Mouse (Mus musculus) heart, adult 2 months (tissue): ENCODE measurements around the gene Fto. TPM values are rescaled to one million over a fixed set of nuclear protein-coding genes. Genes with fewer than 3 reads are reported as not detected.

Experiments
- DNase-seq, 2 experiments: peaks; one replicate each; pipeline ENCODE4 v3.0.0; 2021
- H3K27ac ChIP-seq: fragments of 200-600 bp; 2 replicates; pipeline ENCODE4 v1.8.1; 2022
- H3K27me3 ChIP-seq: fragments of 200-500 bp; 2 replicates; pipeline ENCODE4 v1.6.1; 2012; ENCODE audit warnings: mild to moderate bottlenecking, low read length, inconsistent platforms, mixed read lengths; ENCODE audit not compliant: control insufficient read depth, insufficient read depth
- H3K36me3 ChIP-seq: fragments of 200-500 bp; 2 replicates; pipeline ENCODE4 v1.6.1; 2012; ENCODE audit warnings: low read length, inconsistent platforms; ENCODE audit not compliant: control insufficient read depth, insufficient read depth
- H3K4me1 ChIP-seq: fragments of 200-500 bp; 2 replicates; pipeline ENCODE4 v1.6.1; 2011; ENCODE audit warnings: low read length; ENCODE audit not compliant: control insufficient read depth, insufficient read depth
- H3K4me3 ChIP-seq: fragments of 200-600 bp; 2 replicates; pipeline ENCODE4 v1.8.1; 2022
- H3K79me2 ChIP-seq: fragments of 200-500 bp; replicated peaks from 2 replicates; pipeline ENCODE4 v1.6.1; 2012; ENCODE audit warnings: mild to moderate bottlenecking, inconsistent platforms, low read length, moderate library complexity, mixed read lengths; ENCODE audit not compliant: control insufficient read depth, insufficient read depth
- H3K9ac ChIP-seq: fragments of 200-500 bp; 2 replicates; pipeline ENCODE4 v1.6.1; 2012; ENCODE audit warnings: low read depth, mild to moderate bottlenecking, control low read depth, inconsistent platforms, low read length, mixed read lengths
- CTCF ChIP-seq: fragments of 200-600 bp; IDR thresholded peaks from 2 replicates; pipeline ENCODE4 v1.8.1; 2022; ENCODE audit warnings: antibody characterized with exemption, mild to moderate bottlenecking, moderate library complexity
- EP300 ChIP-seq: fragments of 200-500 bp; IDR thresholded peaks from 2 replicates; pipeline ENCODE4 v1.6.1; 2011; ENCODE audit warnings: low read depth, low read length, control low read depth; ENCODE audit not compliant: insufficient read depth
- POLR2A ChIP-seq: fragments of 200-500 bp; IDR thresholded peaks from 2 replicates; pipeline ENCODE4 v1.6.1; 2011; ENCODE audit warnings: mild to moderate bottlenecking, low read depth, low read length, control low read depth; ENCODE audit not compliant: insufficient read depth
- WGBS: fragments of 180-500 bp; shearing (Covaris S2); methylation state at CpG from one replicate; pipeline ENCODE4 v1.1.7; 2018; 5-methylcytosine and 5-hydroxymethylcytosine counted together
- intact Hi-C: fragments of 180-260 bp; cut with DNase I; formaldehyde crosslinking; loops from one replicate; pipeline ENCODE4 v1.15.1; 2025
- polyA plus RNA-seq: library from polyadenylated mRNA; depleted of rRNA; stranded (reverse); fragments of >200 nt; gene quantifications from 2 replicates; pipeline ENCODE4 v1.2.3, GENCODE M21; 2012; rRNA removed
- total RNA-seq, 2 experiments: library from RNA; stranded (reverse); gene quantifications; 2 replicates each; pipeline ENCODE4 v1.2.3; 2021

The Fto gene
- total and polyA plus RNA-seq, 3 experiments: 41.3 to 65.1 (median 57.6) TPM

DNA sequence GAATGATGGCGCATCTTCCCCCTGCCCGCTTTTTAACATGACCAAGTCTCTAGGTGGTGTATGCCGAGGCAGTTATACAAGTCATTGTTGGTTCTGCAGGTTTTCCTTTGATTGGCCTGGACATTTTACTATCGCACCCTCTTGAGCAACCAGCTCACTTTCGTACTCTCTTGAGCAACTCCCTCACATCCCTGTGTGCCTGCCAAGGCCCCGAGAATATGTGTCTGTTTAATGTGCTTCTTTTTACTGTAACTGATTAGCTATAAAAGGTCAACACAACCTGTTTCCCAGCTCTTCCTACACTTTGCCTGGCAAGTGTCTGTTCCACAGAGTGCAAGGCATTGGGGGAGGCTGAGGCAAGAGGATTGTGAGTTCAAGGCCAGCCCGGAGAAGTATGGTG is 401.4 kb downstream of the Fto start:
- WGBS: 81% methylated on average over 7 of the region's 7 CpGs
- TF ChIP-seq EP300 (no peak), CTCF (no peak), POLR2A (no peak)
- H3K79me2 ChIP-seq: no peaks in the 10 kb centered on the region
- no peak overlapping the region for H3K9ac ChIP-seq
- intact Hi-C loops: loop anchor here (5.0 kb wide), 2 partner anchors 73 to 177 kb away; no protein-coding TSS in a partner anchor
- H3K27ac ChIP-seq: no peak overlapping the region
- no peaks in the 10 kb centered on the region for H3K36me3 ChIP-seq
- no peaks in the 10 kb centered on the region for H3K4me1 ChIP-seq
- H3K4me3 ChIP-seq: no peak overlapping the region
- DNase-seq: no peak
- no peaks in the 10 kb centered on the region for H3K27me3 ChIP-seq

- Histone ChIP-seq H3K36me3 (no peaks in the 10 kb centered on the region), H3K9ac (no peak overlapping the region), H3K4me3 (no peak overlapping the region), H3K27me3 (no peaks in the 10 kb centered on the region), H3K4me1 (no peaks in the 10 kb centered on the region), H3K79me2 (no peaks in the 10 kb centered on the region), H3K27ac (no peak overlapping the region)
- 36% methylated on average over 8 of the region's 8 CpGs for WGBS
- intact Hi-C loops: no loop called here
- DNase-seq: no peak
- TF ChIP-seq EP300 (no peak), CTCF (no peak), POLR2A (no peak)
Observed at GRCm38 (mm10) chr8:91715387-91716085, 402.2 kb downstream of the Fto start.

Other genes with a start within 250 kb of the Fto start
- gene Rbl2, start 243.5 kb upstream of the Fto start, total RNA-seq: 10 to 100 TPM; 30.4 to 41.7 TPM
- 25.8 and 33.2 TPM in 2 replicates for gene Rbl2, start 243.5 kb upstream of the Fto start, polyA plus RNA-seq
- 10 to 100 TPM; 59.7 to 63.1 TPM for gene Aktip, start 113.5 kb upstream of the Fto start, total RNA-seq
- 39.9 and 73.8 TPM in 2 replicates for gene Aktip, start 113.5 kb upstream of the Fto start, polyA plus RNA-seq
- gene Rpgrip1l, start 263 bp upstream of the Fto start, total RNA-seq: 1 to 10 TPM; 3.2 to 3.6 TPM
- gene Rpgrip1l, start 263 bp upstream of the Fto start, polyA plus RNA-seq: 0.88 and 1.4 TPM in 2 replicates